Mouse (Mus musculus) olfactory bulb, adult 2 months (tissue): Measurements from ENCODE around the gene Eln.

Source experiments
- CTCF ChIP-seq: fragments of 200-500 bp; IDR thresholded peaks from 2 replicates; pipeline ENCODE4 v1.5.1; 2012; ENCODE audit warnings: low read depth, mild to moderate bottlenecking, low read length, moderate library complexity; ENCODE audit not compliant: insufficient read depth
- POLR2A ChIP-seq: fragments of 200-500 bp; IDR thresholded peaks from 2 replicates; pipeline ENCODE4 v1.6.1; 2012; ENCODE audit warnings: mild to moderate bottlenecking, low read depth, low read length, moderate library complexity; ENCODE audit not compliant: insufficient read depth

- no peak for TF ChIP-seq CTCF
- no peak for TF ChIP-seq POLR2A
Observed at GRCm38 (mm10) chr5:134704157-134704556, 43.0 kb downstream of the Eln start.
